Mouse (Mus musculus): ENCODE data around the gene Pde11a.

GRCm38 (mm10) chr2:76338215-76339156, at the start of gene Pde11a:
- TF ChIP-seq CTCF (conservative IDR thresholded peaks at IDR 0.05; ENCODE audit: low read length) (no peak), NANOG (IDR thresholded peaks at IDR 0.05; ENCODE audit: borderline replicate concordance, low read length) (no peak)

Measured in E14TG2a.4 (cell line).